Mouse (Mus musculus): Measurements from ENCODE around the gene Agbl3.

DNA sequence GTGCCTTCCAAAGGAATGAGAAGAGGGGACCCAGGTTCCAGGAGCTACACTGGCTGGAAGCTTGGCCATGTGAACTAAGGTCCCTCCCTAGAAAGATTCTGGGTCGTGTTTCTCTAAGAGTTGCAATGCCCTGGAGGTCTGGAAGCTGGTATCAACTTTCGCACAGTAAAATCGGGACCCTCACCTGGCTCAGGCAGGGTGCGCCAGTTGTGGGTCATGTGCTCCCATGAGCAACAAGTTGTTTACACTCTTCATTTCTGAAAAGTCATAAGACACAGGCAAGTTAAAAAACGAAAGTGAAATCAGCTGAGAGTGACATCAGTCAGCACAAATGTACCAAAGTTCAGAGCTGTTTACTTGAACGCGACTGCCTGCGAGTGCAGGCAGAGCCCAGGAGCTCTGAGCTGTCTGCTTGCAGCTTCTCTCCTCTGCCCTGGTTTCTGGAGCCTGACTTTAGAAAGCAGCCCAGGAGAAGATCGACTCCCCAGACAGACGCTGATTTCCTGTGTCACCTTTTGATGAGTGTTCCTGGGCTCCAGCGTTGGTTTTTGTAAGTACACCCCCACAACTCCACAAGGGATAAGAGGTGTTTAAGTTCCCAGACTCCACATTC lies 82.7 kb downstream of the Agbl3 start, which contains the start of gene Tmem140:
- TF ChIP-seq POLR2A (IDR thresholded peaks at IDR 0.05; ENCODE audit: borderline replicate concordance, control insufficient read depth, low read depth, low read length), result peak; percentile 67; the same call in 1 of the 2 replicates
- no peak for TF ChIP-seq CTCF (IDR thresholded peaks at IDR 0.05; ENCODE audit: control insufficient read depth, insufficient read depth, low read length)
